Mouse (Mus musculus) cerebral cortex, adult 2 months (tissue): ENCODE results near the gene Olfr1161.

Experiments
- WGBS: fragments of 180-500 bp; shearing (Covaris S2); methylation state at CpG from one replicate; pipeline ENCODE4 v1.1.7; 2018; 5-methylcytosine and 5-hydroxymethylcytosine counted together

Olfr1161 gene

DNA sequence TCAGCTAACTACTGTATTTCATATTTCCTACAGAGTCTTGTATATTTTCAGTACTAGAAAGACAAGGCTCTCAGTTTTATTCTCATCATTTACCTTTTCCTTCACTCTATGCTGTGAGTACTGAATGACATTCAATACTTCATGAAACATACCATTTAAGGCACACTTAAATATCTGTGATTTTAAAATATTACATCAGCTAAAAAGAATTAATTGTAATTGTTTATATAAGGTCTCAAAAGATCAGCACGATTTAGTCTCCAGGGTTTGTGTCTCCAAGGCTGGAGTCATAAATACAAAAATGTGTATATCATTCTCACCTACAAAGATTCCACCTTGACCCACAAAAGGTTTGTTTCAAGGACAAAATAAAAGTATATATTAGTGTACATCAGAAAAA lies at the start of gene Olfr1161:
Gene Olfr1161 (plus strand): TSS at position 301 of the 400 bp plus-strand sequence.
- 81% methylated on average over 1 of the region's 1 CpGs for WGBS

DNA sequence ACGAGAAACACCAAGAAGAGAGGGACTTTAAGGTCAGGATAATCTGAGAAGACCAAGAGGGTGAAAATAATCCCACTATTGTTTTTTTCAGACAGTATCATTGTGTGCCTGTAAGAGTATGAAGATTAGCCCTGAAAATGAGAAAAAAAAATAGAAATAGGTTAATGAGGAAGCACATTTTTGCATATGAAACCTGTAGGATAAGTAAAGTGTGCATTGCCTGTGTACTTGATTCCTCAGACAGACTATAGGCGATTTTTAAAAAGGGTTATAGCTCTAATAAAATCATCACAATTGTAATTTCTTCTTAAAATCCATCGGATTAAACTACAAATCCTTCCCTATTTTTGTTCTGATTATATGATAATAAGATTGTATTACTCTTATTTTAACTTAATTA lies 48.0 kb upstream of the Olfr1161 start, which contains the start of gene Olfr74:
Gene Olfr74 (minus strand): TSS at position 101 of the 400 bp plus-strand sequence.
- 72% methylated on average over 3 of the region's 3 CpGs for WGBS

DNA sequence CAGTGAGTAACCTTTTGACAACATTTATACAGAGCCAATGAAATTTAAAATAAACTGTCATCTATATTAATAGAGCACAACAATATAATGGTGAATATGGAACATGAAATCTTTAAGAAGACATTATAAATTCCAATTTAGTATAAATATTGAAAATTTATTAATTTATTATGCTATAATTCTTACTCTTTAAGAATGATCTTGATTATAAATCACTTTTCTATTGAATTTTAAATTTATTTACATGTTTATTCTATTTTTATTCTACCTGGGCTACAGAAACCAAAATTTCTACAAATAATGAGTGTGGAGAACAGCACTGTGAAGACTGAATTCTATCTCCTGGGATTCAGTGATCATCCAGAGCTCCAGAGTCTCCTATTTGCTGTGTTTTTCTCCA lies 32.8 kb upstream of the Olfr1161 start, which contains the start of gene Olfr1158:
Gene Olfr1158 (plus strand): TSS at position 301 of the 400 bp plus-strand sequence.

DNA sequence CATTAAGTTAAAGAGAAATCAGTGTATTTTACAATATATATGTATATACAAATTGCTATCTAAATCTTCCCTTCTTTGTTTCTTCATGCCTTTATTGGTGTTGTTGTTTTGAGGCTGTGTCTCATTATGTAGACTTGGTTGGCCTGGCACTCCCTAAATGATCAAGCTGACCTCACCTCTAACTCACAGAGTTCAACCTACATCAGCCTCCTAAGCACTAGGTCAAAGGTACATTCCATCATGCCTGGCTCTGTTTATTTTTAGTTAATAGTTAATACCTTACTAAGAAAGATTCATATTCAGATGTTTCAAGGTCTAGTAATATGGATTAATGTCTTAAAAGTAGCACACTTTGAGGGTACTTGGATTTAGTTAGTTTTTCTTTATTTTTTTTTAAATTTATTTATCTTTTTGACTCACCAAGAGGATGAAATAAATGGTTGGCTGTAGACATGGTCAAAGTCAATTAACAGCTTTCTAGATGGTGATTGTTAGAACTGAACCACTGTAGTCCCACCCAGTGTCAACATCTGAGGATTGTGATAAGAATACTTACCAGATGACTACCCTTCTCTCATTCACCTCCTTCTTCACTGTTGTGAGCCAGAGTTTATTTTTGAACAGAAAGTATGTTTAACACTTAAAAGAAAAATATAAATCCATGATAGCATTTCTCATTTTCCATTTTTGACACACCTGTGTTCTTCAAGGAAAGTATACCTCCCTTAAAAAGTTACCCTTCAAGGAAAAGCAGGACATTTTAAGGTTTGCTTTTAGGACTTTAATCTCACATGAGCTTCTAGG lies 14.9 kb upstream of the Olfr1161 start, which contains the start of gene Olfr1160:
Gene Olfr1160 (minus strand): TSS at position 754 of the 804 bp plus-strand sequence.

DNA sequence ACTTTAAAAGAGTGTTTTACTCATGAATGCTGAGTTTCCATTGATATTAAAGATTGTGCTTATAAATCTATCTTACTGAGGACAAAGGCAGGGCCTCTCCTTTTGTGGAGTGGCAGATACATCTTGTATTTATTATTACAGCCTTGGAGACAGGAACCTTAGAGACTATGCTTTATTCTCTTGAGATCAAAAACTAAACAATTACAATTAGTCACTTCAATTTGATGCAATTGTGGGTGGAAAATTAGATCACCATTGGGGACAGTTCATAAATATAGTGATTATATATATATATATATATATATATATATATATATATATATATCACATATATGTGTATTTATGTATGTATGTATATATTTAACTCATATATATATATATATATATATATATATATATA lies 15.0 kb downstream of the Olfr1161 start, which contains the start of gene Olfr73:
Gene Olfr73 (minus strand): TSS at position 101 of the 400 bp plus-strand sequence.

DNA sequence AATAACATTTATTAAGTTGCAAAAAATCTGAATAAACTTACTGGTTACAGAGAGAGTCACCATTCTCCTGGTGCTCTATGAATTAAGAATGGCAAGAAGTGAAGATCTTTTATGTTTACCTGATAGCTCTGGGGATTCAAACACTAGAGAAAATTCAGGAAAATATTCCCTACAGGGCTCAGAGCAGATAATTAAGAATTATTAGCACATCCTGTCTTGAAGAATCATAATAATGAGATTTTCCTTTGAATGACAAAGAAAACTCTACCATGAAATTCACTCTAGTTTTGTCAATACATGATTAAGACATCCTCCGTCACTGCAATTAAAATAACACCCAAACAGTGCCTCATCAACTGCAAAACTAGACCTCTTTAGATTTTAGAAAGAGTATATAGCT lies 28.5 kb downstream of the Olfr1161 start, which contains the start of gene Olfr1162:
Gene Olfr1162 (minus strand): TSS at position 101 of the 400 bp plus-strand sequence.
- WGBS, result 89% methylated on average over 1 of the region's 1 CpGs

DNA sequence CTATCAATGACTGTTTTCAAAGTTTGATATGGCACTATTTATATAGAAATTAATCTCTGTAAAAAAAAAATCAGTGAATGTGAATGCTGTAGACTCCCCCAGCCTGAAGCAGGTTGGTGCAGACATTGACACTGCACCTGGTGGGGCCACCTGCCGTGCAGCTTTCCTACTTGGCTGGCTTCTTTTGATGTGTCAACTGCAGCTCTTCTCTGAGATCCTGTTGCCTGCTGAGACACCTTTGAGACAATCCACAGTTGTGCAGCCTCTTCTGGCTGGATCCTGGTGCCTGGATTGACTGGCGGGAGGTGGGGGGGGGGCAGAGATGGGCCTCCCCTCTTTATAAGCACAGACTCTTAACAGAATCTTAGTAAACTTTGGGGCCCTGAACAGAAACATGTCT lies 41.0 kb downstream of the Olfr1161 start:
- WGBS, result 83% methylated on average over 2 of the region's 2 CpGs

DNA sequence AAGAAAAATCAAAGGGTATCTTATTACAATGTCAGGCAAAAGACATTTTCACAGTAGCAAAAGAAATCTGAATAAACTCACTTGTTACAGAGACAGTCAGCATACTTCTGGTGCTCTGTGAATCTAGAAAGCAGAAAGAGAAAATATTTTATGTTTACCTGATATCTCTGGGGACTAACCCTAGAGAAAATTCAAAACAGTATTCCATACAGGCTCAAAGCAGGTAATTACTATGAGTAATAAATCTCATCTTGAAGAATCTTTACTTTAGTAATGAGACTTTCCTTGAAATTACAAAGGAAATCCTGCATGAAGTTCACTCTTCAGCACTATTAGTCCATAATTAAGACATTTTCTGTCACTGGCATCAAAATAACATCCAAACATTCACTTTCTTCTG lies 49.2 kb downstream of the Olfr1161 start, which contains the start of gene Olfr1163:
Gene Olfr1163 (minus strand): TSS at position 101 of the 400 bp plus-strand sequence.

